Mouse (Mus musculus): ENCODE measurements around the gene Krt88.

Gene Krt88

DNA sequence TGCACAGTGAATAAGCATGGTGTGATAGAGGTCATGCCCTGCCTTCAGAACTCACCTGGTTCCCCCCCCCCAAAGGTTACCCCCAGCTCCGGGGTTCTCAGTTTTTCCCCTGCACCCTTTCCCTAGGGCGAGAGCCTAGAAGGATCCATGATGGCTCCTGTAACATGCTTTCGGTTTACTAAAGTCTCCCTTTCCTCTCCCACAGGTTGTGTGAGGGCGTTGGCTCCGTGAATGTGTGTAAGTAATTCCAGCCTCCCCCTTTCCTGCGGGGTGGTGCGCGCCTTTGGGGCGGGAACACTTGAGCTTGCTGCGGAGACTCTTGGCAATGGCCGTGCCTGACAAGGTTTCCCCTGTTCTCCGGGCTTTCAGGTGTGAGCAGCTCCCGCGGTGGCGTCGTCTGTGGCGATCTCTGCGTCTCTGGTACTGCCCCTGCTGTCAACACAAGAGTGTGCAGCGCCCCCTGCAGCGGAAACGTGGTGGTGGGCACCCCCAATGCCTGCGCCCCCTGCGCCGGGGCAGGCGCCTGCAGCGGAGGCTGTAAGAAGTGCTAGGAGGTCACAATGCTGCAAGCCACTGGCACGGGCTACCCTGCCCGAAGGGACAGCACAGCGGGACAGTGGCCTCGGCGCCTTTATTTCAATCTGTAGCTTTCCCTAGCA is 31.6 kb downstream of the Krt88 start:
- DNase-seq (ENCODE audit: low read depth, low spot score): peak; percentile 22

DNA sequence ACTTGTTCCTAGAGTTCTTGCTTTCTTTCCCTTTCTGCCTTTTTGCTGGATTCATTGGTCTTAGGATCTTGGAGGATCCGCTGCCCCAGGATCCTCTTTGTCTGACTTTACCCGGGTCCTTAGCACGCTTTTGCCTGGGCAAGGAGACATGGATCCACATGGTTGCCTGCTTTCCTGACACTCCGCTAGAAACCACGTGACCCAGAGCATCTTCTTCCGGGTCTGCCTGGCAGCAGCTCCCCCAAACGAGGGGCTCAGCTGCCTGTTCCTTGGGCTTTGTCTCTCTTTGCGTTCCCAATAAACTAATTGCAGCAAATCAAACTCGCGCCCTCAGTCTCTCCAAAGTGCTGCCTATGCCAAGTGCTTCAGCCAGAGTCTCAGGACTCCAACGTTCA is 32.1 kb downstream of the Krt88 start:
- no peak for DNase-seq (ENCODE audit: low read depth, low spot score)

DNA sequence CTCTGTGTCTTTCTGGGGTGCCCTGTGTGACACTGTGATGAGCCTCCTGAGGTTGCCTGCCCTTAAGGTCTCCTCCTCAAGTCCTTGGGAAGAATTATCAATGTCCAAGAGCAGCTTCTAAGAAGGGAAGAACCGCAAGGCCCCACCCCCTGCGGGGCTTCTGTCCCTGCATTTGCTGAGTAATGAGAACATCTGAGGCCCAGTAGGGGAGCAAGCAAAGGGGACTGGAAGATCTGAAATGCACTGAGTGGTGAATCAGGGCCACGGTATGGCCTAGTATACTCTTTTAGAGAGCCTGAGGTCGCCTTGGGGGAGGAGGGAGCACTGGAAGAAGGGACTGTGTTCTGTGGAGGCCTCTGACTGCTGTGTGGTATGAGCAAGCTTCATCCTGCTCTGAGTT is 34.5 kb downstream of the Krt88 start:
- no peak for DNase-seq (ENCODE audit: low read depth, low spot score)

DNA sequence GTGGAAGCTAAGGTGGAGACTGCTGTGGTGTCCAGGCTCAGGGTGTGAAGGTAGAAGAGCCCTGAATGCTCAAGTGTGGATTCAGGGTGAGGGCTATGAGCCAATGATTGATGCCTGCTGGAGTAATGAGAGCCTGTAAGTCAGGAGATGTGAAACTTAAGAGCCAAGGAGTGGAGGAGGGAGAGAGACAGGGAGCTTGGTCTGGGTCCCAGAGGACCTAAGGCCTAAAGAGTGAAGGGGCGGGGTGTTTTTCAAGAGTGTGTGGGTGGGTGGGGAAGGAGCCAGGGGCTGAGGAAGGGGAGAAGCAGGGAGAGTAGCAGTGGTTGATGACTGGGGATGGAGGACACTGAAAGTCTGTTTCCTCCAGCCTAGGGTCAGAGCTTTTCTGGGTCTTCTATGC is 36.1 kb downstream of the Krt88 start:
- no peak for DNase-seq (ENCODE audit: low read depth, low spot score)

DNA sequence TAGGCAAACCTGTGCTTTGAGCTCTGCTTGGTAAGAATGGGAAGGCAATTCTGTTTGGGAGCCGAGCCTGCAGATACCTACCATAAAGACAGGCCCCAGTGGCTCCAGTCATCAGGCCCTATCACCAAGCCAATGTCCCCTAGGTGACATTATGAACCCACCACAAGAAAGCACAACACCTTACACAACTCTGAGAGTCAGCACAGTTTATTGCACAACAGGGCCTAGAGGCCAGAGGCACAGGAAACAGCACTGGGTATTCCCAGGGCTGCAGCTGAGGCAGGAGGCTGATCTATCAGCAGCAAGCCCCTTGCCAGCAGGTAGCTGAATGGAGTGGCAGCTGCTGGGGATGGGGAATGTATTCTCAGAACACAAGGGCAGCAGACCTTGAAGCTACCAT is 37.4 kb downstream of the Krt88 start:
- no peak for DNase-seq (ENCODE audit: low read depth, low spot score)

DNA sequence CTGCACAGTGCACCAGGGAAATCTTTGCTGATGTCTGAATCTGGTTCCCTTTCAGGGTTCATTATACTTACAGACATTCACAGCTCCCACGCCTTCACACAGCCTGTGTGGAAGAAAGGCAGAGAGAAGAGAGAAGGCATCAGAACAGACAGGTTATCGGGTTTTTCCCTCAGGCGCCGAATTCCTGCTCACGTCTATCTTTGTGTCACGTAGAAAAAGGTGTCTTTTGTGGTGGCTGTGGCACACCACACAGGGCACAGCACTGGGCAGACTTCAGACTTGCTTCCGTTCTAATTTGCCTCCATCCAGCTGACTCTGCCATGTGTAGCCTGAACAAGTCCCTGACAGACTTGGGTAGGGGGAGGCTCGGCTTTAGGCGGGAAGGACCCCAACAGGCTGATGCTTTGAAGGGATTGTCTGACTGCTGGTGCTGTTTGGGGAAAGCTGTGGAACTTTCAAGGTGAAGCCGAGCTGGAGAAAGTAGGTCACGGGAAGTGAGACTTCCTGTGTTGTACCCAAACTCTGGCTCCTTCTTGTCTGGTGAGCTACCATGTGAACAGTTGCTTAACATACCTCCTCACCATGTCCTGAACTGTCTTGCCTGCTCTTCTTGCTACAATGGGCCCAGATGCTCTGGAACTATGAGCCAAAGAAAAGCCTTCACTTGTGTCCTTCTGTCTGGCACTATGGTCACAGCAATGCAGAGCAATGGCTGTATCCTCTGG is 38.5 kb downstream of the Krt88 start:
- DNase-seq (ENCODE audit: low read depth, low spot score): no peak

DNA sequence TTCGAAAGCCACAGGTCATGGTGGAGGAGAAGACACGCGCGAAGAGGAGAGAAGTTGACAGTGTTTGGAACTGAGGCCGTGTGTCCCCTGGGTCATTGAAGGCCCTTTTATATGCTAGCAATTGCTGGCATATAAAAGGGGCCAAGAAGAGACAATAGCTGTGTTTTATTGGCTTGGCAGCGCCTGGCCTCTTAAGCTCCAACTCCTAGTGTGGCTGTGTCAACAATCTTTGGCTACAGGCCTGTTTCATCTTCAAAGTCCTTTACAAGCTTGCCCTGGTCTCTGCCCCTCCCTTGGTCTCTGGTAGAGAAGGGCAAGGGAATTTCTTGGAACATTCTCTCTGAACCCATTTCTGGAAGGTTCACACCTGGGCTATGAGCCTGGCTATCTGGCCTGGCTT is 43.9 kb downstream of the Krt88 start, which contains the start of gene Krt83:
Krt83 (minus strand) TSS at position 82 of the 400 bp plus-strand sequence.
- no peak for DNase-seq (ENCODE audit: low read depth, low spot score)

DNA sequence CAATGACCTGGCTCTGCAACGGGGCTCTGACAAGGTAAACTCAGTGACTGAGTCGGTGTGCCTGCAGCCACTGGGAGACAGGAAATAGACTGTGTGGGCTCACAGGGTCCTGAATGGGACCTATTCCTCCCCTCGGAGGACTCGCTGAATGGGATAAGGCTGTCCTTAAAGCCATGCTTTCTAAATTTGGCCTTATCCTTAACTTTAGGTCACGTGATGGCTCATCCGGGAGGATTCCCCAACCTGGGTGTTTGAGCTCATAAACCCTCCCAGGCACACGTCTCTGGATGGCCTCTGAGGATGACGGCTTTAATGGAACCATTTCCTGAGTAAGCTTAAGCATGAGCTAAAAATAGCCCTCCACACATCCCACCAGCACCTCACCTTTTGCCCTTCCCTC is 45.2 kb downstream of the Krt88 start:
- DNase-seq (ENCODE audit: low read depth, low spot score): no peak

DNA sequence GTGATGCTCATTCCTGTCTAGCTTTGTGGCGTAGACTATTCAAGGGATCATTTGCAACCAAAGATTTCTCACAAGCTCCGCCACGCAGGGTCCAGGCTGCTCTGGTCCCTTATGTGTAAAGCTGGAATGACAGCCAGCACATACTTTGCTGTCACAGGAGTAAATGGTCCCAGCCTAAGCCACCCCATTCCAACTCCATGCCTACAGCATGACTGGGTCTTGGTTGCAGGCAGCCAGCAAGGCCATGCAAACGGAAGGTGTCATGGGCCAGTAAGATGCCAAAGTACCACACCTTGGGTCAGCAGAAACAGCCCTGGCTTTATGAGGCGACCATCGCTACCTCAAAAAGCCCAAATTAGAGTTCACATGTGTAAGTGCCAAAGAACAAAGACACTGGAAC is 46.2 kb downstream of the Krt88 start:
- DNase-seq (ENCODE audit: low read depth, low spot score): no peak

DNA sequence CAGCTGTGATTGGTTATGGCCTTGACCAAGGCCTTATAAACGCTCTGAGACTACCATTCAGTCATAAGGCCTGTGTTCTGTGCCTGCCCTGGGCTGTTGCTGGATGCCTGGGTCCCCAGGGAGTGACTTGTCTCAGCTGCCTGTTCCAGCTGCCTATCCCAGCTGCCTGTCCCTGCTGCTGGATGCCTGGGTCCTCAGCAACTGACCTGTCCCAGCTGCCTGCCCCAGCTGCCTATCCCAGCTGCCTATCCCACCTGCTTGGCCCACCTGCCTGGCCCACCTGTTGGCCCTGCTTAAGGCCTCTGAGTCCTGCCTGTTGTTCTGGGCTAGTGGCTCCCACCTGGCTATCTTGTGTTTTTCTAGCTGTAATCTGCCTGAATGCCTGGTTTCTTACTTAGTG is 46.7 kb downstream of the Krt88 start:
- no peak for DNase-seq (ENCODE audit: low read depth, low spot score)

DNA sequence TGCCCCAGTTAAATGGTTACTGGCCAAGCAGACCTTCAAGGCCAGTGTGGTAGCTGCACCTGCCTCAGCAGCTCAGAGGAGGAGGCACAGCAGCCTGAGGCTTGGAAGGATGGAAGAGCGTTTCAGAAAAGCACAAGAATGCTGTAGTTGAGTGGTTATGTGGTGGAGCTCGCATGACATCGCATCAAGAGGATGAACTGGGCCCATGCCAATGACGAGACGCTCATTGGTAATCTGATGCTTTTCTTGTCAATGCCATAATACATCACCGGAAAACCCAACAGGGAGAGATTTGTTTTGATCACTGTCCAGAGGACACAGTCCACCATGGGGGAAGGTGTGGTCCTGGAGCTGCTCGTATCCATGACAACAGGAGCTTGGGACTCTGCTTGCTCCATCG is 47.7 kb downstream of the Krt88 start:
- no peak for DNase-seq (ENCODE audit: low read depth, low spot score)

DNA sequence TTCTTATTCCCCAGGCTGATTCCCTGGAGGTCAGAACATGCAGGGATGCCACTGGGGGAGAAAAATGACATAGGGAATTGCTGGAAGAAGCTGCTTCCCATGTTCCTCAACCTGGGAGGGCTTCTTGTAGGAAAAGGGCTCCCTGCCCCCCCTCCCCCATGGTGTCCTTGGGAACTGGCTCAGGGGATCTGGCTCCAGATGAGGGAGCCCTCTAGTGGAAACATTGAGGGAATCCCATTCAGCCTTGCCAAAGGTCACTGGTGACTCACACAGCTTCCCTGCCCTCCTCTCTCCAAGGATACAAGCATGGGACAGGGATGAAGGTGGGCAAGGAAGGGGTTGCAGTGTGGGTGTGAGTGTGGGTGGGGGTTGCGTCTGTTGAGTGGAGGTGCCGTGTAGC is 49.6 kb downstream of the Krt88 start:
- DNase-seq (ENCODE audit: low read depth, low spot score): peak; percentile 17

Measured in embryo, embryonic 11.5 days (tissue).